Mouse (Mus musculus) kidney, adult 2 months (tissue): ENCODE results near the gene Cript. TPM values are rescaled to one million over a fixed set of nuclear protein-coding genes. Genes with fewer than 3 reads are reported as not detected.

Source experiments
- DNase-seq: peaks from one replicate; pipeline ENCODE4 v3.0.0; 2021
- H3K27ac ChIP-seq: fragments of 200-500 bp; 2 replicates; pipeline ENCODE4 v1.5.1; 2012; ENCODE audit warnings: low read depth, low read length, control low read depth, inconsistent platforms; ENCODE audit not compliant: insufficient read depth
- H3K27me3 ChIP-seq: fragments of 200-500 bp; replicated peaks from 2 replicates; pipeline ENCODE4 v1.6.1; 2012; ENCODE audit warnings: mild to moderate bottlenecking, moderate library complexity, low read length, inconsistent platforms; ENCODE audit not compliant: control insufficient read depth, insufficient read depth
- H3K36me3 ChIP-seq: fragments of 200-500 bp; 2 replicates; pipeline ENCODE4 v1.6.1; 2012; ENCODE audit warnings: mild to moderate bottlenecking, moderate library complexity, low read length, inconsistent platforms; ENCODE audit not compliant: control insufficient read depth, insufficient read depth
- H3K4me1 ChIP-seq: fragments of 200-500 bp; 2 replicates; pipeline ENCODE4 v1.6.1; 2011; ENCODE audit warnings: low read length; ENCODE audit not compliant: control insufficient read depth, insufficient read depth
- H3K4me3 ChIP-seq: fragments of 200-500 bp; 2 replicates; pipeline ENCODE4 v1.5.1; 2011; ENCODE audit warnings: mild to moderate bottlenecking, low read depth, low read length, control low read depth; ENCODE audit not compliant: insufficient read depth
- CTCF ChIP-seq: fragments of 200-500 bp; conservative IDR thresholded peaks from 2 replicates; pipeline ENCODE4 v1.5.1; 2011; ENCODE audit warnings: low read depth, mild to moderate bottlenecking, control low read depth, low read length, moderate library complexity, mixed read lengths; ENCODE audit not compliant: insufficient read depth, insufficient read length
- POLR2A ChIP-seq: fragments of 200-500 bp; IDR thresholded peaks from one replicate; pipeline ENCODE4 v1.6.1; 2011; ENCODE audit warnings: low read depth, low read length, control low read depth
- WGBS: fragments of 180-500 bp; shearing (Covaris S2); methylation state at CpG from one replicate; pipeline ENCODE4 v1.1.7; 2018; 5-methylcytosine and 5-hydroxymethylcytosine counted together
- polyA plus RNA-seq: library from polyadenylated mRNA; depleted of rRNA; stranded (reverse); fragments of >200 nt; gene quantifications from 2 replicates; pipeline ENCODE4 v1.2.3, GENCODE M21; 2012; rRNA removed

Gene Cript
- 15.8 and 30.6 TPM in 2 replicates for polyA plus RNA-seq

GRCm38 (mm10) chr17:87025269-87025949 lies at the start of gene Cript, which contains the start of gene Pigf:
TSS of gene Cript (plus strand) at chr17:87025550.
TSS of gene Pigf (minus strand) at chr17:87025406.
- Histone ChIP-seq H3K27ac (peak within 1 kb of the TSS; percentile 44; the same call in 1 of the 2 replicates), H3K4me3 (peak within 1 kb of the TSS; percentile 89), H3K27me3 (no peaks in the 10 kb centered on the region), H3K36me3 (no peaks in the 10 kb centered on the region; the same call in 1 of the 2 replicates), H3K4me1 (peaks cover 4% of the 10 kb centered on the region; the same call in 1 of the 2 replicates)
- WGBS: under 1% methylated on average over 43 of the region's 43 CpGs
- TF ChIP-seq CTCF: no peak
- TF ChIP-seq POLR2A: peak; percentile 72
- peak; percentile 99 for DNase-seq

- Histone ChIP-seq H3K4me3 (no peak overlapping the region), H3K36me3 (no peaks in the 10 kb centered on the region), H3K27me3 (no peaks in the 10 kb centered on the region), H3K4me1 (no peaks in the 10 kb centered on the region), H3K27ac (no peak overlapping the region)
- no peak for DNase-seq
- TF ChIP-seq CTCF: no peak
- no peak for TF ChIP-seq POLR2A
- WGBS: 72% methylated on average over 10 of the region's 10 CpGs
Observed at GRCm38 (mm10) chr17:86976387-86976786, 49.0 kb upstream of the Cript start.

GRCm38 (mm10) chr17:86978496-86978895 lies 46.9 kb upstream of the Cript start:
- WGBS: 74% methylated on average over 6 of the region's 6 CpGs
- DNase-seq: no peak

GRCm38 (mm10) chr17:86981205-86981604 lies 44.1 kb upstream of the Cript start:
- no peak overlapping the region for H3K4me3 ChIP-seq
- H3K27ac ChIP-seq: no peak overlapping the region
- TF ChIP-seq CTCF (no peak), POLR2A (no peak)
- no peaks in the 10 kb centered on the region for H3K36me3 ChIP-seq
- no peak for DNase-seq
- H3K4me1 ChIP-seq: no peaks in the 10 kb centered on the region
- H3K27me3 ChIP-seq: no peaks in the 10 kb centered on the region
- 100% methylated on average over 1 of the region's 1 CpGs for WGBS

More at GRCm38 (mm10) chr17:86978496-86978895, 46.9 kb upstream of the Cript start:
- TF ChIP-seq CTCF (no peak), POLR2A (no peak)
- no peak overlapping the region for H3K27ac ChIP-seq
- no peaks in the 10 kb centered on the region for H3K36me3 ChIP-seq
- no peaks in the 10 kb centered on the region for H3K27me3 ChIP-seq
- H3K4me3 ChIP-seq: no peak overlapping the region
- no peaks in the 10 kb centered on the region for H3K4me1 ChIP-seq

- no peak for TF ChIP-seq CTCF
- TF ChIP-seq POLR2A: no peak
Observed at GRCm38 (mm10) chr17:86981701-86982100, 43.6 kb upstream of the Cript start.

GRCm38 (mm10) chr17:86982497-86982896 lies 42.9 kb upstream of the Cript start:
- no peaks in the 10 kb centered on the region for H3K27me3 ChIP-seq
- peak; percentile 46 for DNase-seq
- no peaks in the 10 kb centered on the region for H3K36me3 ChIP-seq
- 58% methylated on average over 9 of the region's 9 CpGs for WGBS
- H3K4me1 ChIP-seq: peaks cover 7% of the 10 kb centered on the region; the same call in 1 of the 2 replicates
- H3K27ac ChIP-seq: no peak overlapping the region
- no peak for TF ChIP-seq CTCF
- no peak overlapping the region for H3K4me3 ChIP-seq

More at GRCm38 (mm10) chr17:86981701-86982100, 43.6 kb upstream of the Cript start:
- DNase-seq: no peak
- H3K36me3 ChIP-seq: no peaks in the 10 kb centered on the region
- WGBS: 98% methylated on average over 2 of the region's 2 CpGs
- no peaks in the 10 kb centered on the region for H3K27me3 ChIP-seq
- no peak overlapping the region for H3K4me3 ChIP-seq
- H3K4me1 ChIP-seq: peaks cover 2% of the 10 kb centered on the region; the same call in 1 of the 2 replicates
- H3K27ac ChIP-seq: no peak overlapping the region

GRCm38 (mm10) chr17:86986449-86987138 lies 38.8 kb upstream of the Cript start:
- Histone ChIP-seq H3K36me3 (no peaks in the 10 kb centered on the region), H3K27me3 (no peaks in the 10 kb centered on the region), H3K27ac (peak overlapping the region; percentile 69; the same call in 1 of the 2 replicates), H3K4me1 (peaks cover 7% of the 10 kb centered on the region; the same call in 1 of the 2 replicates), H3K4me3 (no peak overlapping the region)
- DNase-seq: peak; percentile 30
- WGBS: 49% methylated on average over 17 of the region's 17 CpGs
- TF ChIP-seq POLR2A: no peak
- TF ChIP-seq CTCF: no peak
